Mouse (Mus musculus) hindbrain, embryonic 14.5 days (tissue): ENCODE results near the gene Pxn. TPM values are rescaled to one million over a fixed set of nuclear protein-coding genes. Genes with fewer than 3 reads are reported as not detected.

ENCODE experiments used
- ATAC-seq: fragments of 200-750 bp; cut with Nextera tagmentation; 2 replicates; pipeline ENCODE4 v1.8.0; 2017; ENCODE audit warnings: moderate number of reproducible peaks, mild to moderate bottlenecking, moderate TSS enrichment, moderate library complexity; ENCODE audit not compliant: low FRiP score
- DNase-seq: peaks from one replicate; pipeline ENCODE4 v3.0.0-alpha.2; 2015; ENCODE audit warnings: low spot score
- H3K27ac ChIP-seq: fragments of 300-500 bp; sonication (generic); 2 replicates; pipeline ENCODE4 v1.5.1; 2014; ENCODE audit warnings: mild to moderate bottlenecking, moderate library complexity
- H3K27me3 ChIP-seq: fragments of 300-500 bp; sonication (generic); 2 replicates; pipeline ENCODE4 v1.6.1; 2014; ENCODE audit warnings: mild to moderate bottlenecking, low read length, mixed read lengths; ENCODE audit not compliant: control insufficient read depth, insufficient read depth
- H3K36me3 ChIP-seq: fragments of 300-500 bp; sonication (generic); replicated peaks from 2 replicates; pipeline ENCODE4 v1.6.1; 2014; ENCODE audit not compliant: control insufficient read depth, insufficient read depth
- H3K4me1 ChIP-seq: fragments of 300-500 bp; sonication (generic); replicated peaks from 2 replicates; pipeline ENCODE4 v1.6.1; 2014; ENCODE audit warnings: antibody characterized with exemption, low read length, mixed read lengths; ENCODE audit not compliant: control insufficient read depth, insufficient read depth
- H3K4me2 ChIP-seq: fragments of 300-500 bp; sonication (generic); replicated peaks from 2 replicates; pipeline ENCODE4 v1.6.1; 2014; ENCODE audit warnings: mild to moderate bottlenecking, moderate library complexity
- H3K4me3 ChIP-seq: fragments of 300-500 bp; sonication (generic); replicated peaks from 2 replicates; pipeline ENCODE4 v1.5.1; 2014; ENCODE audit warnings: mild to moderate bottlenecking, low read length
- H3K9ac ChIP-seq: fragments of 300-500 bp; sonication (generic); 2 replicates; pipeline ENCODE4 v1.6.1; 2014
- H3K9me3 ChIP-seq: fragments of 300-500 bp; sonication (generic); 2 replicates; pipeline ENCODE4 v1.6.1; 2016; ENCODE audit warnings: low read length; ENCODE audit not compliant: control insufficient read depth
- WGBS: fragments of 180-500 bp; shearing (Covaris S2); extraction: QIAGEN DNeasy Blood & Tissue Kit; methylation state at CpG from one replicate; pipeline ENCODE4 v1.1.7; 2014; 5-methylcytosine and 5-hydroxymethylcytosine counted together
- polyA plus RNA-seq: library from polyadenylated mRNA; unstranded; fragments of >200 nt; fragmentation: Nextera tagmentation; extraction: Ambion mirVana; gene quantifications from 2 replicates; pipeline ENCODE4 v1.2.1, GENCODE M21; 2014

Gene Pxn
- polyA plus RNA-seq, 1 experiment from 2014 or later: 12.2 TPM

DNA sequence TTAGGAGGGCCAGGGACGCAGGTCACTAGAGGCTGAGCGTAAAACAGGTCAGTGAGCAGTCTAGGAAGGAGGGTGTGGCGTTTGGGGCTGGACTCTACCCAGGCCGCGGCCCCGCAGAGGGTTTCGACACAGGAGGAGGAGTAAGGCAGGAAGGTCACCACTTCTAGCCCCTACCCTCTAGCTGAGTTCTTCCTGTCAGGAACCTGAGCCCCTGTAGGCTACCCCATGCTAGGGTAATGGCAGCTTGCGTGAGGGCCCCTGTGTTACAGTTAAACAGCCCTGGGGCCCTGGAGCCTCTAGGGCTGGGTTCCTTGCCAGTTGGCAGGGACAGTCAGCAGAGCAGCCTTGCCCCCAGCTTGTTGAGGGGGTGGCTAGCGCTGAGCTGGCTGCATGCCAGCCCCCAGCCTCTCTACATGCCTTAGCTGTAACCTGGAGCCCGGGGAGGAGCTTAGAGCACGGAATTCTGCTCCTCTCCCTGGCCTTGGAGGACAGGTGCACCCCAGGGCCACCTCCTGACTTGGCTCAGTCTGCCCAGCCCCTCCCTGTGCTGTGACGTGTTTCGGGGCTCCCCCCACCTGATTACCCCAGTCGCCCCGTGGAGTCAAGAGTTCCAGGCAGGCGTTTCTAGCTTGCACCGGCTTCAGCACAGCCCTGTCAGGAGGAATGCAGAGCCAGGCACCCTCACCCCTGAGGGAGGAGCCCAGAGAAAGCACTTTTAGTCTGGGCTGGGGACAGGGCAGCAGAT lies 37.2 kb downstream of the Pxn start:
- 57% methylated on average over 17 of the region's 17 CpGs for WGBS
- Histone ChIP-seq H3K4me1 (peaks cover 25% of the 10 kb centered on the region), H3K4me2 (no peak overlapping the region; the same call in 1 of the 2 replicates), H3K4me3 (no peak overlapping the region), H3K27me3 (no peaks in the 10 kb centered on the region), H3K36me3 (peaks cover 26% of the 10 kb centered on the region), H3K9me3 (no peaks in the 10 kb centered on the region), H3K27ac (peak overlapping the region; percentile 36; the same call in 1 of the 2 replicates), H3K9ac (no peak overlapping the region)
- ATAC-seq (peak; percentile 76; the same call in 1 of the 2 replicates), DNase-seq (peak; percentile 64)

DNA sequence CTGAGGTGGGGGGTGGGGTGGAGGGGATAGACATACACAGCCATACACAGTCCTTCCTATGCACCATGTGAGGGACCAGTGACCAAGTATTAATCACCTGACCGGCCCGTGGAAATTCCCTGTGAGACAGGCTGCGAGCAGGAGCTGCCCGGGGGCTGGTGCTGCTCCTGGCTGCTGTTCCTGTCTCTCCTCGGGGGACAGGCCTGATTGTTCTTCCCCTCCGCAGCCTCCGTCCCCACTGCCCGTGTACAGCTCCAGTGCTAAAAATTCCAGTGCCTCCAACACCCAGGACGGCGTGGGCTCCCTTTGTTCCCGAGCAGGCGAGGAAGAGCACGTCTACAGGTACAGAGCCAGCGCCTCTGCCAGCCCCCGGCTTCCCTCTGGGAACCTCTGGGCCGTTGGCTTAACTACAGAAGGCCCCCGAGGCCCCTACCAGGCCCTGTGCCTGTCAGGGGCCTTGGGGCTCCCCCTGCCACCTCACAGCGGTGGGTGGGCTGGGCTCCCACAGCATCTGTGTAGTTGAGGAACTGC lies 38.2 kb downstream of the Pxn start:
- H3K4me1 ChIP-seq: peaks cover 25% of the 10 kb centered on the region
- WGBS: 41% methylated on average over 18 of the region's 18 CpGs
- 0 out of 2 replicates have a peak overlapping the region, but pooled peaks have one; percentile 9 for H3K9ac ChIP-seq
- no peak overlapping the region for H3K4me2 ChIP-seq
- no peaks in the 10 kb centered on the region for H3K9me3 ChIP-seq
- H3K4me3 ChIP-seq: no peak overlapping the region
- ATAC-seq (peak; percentile 31; the same call in 1 of the 2 replicates), DNase-seq (no peak)
- peaks cover 35% of the 10 kb centered on the region for H3K36me3 ChIP-seq
- H3K27ac ChIP-seq: no peak overlapping the region
- H3K27me3 ChIP-seq: no peaks in the 10 kb centered on the region

- Histone ChIP-seq H3K9me3 (no peaks in the 10 kb centered on the region), H3K4me1 (peaks cover 25% of the 10 kb centered on the region), H3K4me3 (no peak overlapping the region), H3K27ac (no peak overlapping the region), H3K27me3 (no peaks in the 10 kb centered on the region), H3K36me3 (peaks cover 35% of the 10 kb centered on the region), H3K4me2 (no peak overlapping the region), H3K9ac (no peak overlapping the region)
- ATAC-seq (no peak), DNase-seq (no peak)
- 78% methylated on average over 14 of the region's 14 CpGs for WGBS
Observed at GRCm38 (mm10) chr5:115545636-115546035, 39.2 kb downstream of the Pxn start.

DNA sequence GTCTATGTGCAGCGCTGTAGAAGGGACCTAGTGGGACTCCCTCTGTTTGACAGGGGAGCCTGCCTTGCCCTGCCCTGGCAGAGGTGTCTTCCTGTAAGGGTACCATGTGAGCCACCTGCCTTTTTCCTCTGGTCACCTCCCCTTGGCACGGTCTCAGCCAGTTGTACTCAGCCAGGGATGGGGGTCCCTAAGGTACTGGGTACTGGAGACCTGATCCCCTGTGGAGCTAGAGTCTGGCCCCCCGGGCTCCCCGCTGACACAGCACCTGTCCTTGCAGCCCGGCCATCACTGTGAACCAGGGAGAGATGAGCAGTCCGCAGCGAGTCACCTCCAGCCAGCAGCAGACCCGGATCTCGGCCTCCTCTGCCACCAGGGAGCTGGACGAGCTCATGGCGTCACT lies 40.1 kb downstream of the Pxn start:
- no peak for ATAC-seq
- 61% methylated on average over 11 of the region's 11 CpGs for WGBS
- Histone ChIP-seq H3K9ac (0 out of 2 replicates have a peak overlapping the region, but pooled peaks have one; percentile 16), H3K9me3 (no peaks in the 10 kb centered on the region), H3K4me1 (peaks cover 25% of the 10 kb centered on the region), H3K4me2 (no peak overlapping the region), H3K27ac (no peak overlapping the region), H3K4me3 (no peak overlapping the region), H3K27me3 (no peaks in the 10 kb centered on the region), H3K36me3 (peaks cover 37% of the 10 kb centered on the region)
- DNase-seq: no peak

GRCm38 (mm10) chr5:115547014-115547413 lies 40.5 kb downstream of the Pxn start:
- DNase-seq (no peak), ATAC-seq (no peak)
- H3K27ac ChIP-seq: no peak overlapping the region
- H3K9me3 ChIP-seq: no peaks in the 10 kb centered on the region
- H3K36me3 ChIP-seq: peaks cover 41% of the 10 kb centered on the region
- 0 out of 2 replicates have a peak overlapping the region, but pooled peaks have one; percentile 16 for H3K9ac ChIP-seq
- 49% methylated on average over 6 of the region's 6 CpGs for WGBS
- H3K27me3 ChIP-seq: no peaks in the 10 kb centered on the region
- peaks cover 25% of the 10 kb centered on the region for H3K4me1 ChIP-seq
- no peak overlapping the region for H3K4me3 ChIP-seq
- H3K4me2 ChIP-seq: no peak overlapping the region

GRCm38 (mm10) chr5:115547421-115547820 lies 40.9 kb downstream of the Pxn start:
- no peak for ATAC-seq
- no peak overlapping the region for H3K4me3 ChIP-seq
- H3K36me3 ChIP-seq: peaks cover 43% of the 10 kb centered on the region
- no peaks in the 10 kb centered on the region for H3K9me3 ChIP-seq
- H3K27me3 ChIP-seq: no peaks in the 10 kb centered on the region
- WGBS: 86% methylated on average over 7 of the region's 7 CpGs
- DNase-seq: no peak
- 0 out of 2 replicates have a peak overlapping the region, but pooled peaks have one; percentile 16 for H3K9ac ChIP-seq
- H3K4me1 ChIP-seq: peaks cover 25% of the 10 kb centered on the region
- H3K27ac ChIP-seq: peak overlapping the region; percentile 36; the same call in 1 of the 2 replicates
- H3K4me2 ChIP-seq: no peak overlapping the region

- peaks cover 53% of the 10 kb centered on the region for H3K36me3 ChIP-seq
- 94% methylated on average over 18 of the region's 18 CpGs for WGBS
Observed at GRCm38 (mm10) chr5:115548501-115549285, 42.2 kb downstream of the Pxn start.

DNA sequence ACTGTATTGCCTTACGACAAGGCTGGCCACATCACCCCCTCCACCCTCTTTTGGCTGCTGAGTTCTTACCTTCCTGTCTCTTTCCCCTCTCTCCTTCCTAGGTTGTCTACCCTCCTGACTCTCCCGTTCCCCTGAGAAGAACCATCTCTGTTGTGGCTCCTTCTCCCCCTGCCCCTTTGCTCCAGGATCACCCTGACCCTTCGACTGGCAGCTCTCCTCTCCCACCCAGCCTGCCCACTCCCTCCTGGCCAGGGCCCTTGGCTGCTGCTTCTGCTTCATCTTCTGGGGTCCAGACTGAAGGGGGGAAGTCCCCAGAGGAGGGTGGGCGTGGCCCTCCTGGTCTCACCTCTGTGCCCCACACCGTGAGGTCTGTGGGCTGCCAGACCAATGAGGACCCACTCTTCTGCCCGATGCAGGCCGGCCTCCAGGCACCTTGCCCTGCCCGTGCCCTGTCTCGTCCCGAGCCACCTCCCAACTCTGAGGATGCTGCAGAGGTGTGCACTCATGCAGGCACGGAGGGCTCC lies 44.1 kb downstream of the Pxn start:
- no peak overlapping the region for H3K9ac ChIP-seq
- 91% methylated on average over 11 of the region's 11 CpGs for WGBS

More at GRCm38 (mm10) chr5:115548501-115549285, 42.2 kb downstream of the Pxn start:
- no peak overlapping the region for H3K4me3 ChIP-seq
- peaks cover 13% of the 10 kb centered on the region for H3K4me1 ChIP-seq
- no peak overlapping the region for H3K4me2 ChIP-seq
- H3K9ac ChIP-seq: no peak overlapping the region
- no peaks in the 10 kb centered on the region for H3K27me3 ChIP-seq
- DNase-seq: no peak
- no peak for ATAC-seq
- no peak overlapping the region for H3K27ac ChIP-seq
- H3K9me3 ChIP-seq: no peaks in the 10 kb centered on the region

DNA sequence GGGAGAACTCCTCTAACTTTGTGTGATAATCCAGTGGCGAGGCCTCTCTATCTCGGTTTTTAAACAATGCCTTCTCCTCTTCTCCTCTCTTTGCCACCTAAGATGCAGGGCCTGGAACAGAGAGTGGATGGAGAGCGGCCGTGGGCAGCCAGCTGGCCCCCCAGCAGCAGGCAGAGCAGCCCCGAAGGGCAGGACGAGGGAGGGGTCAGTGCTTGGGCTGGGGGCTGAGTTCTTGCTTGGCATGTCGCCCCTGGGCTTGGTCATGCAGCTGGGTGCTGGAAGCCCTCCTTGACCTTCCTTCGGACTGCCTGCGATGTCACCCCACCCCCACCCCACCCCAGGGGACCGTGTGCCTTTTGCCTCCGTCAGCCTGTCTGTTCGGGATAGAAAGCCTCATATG lies 44.9 kb downstream of the Pxn start:
- H3K4me3 ChIP-seq: no peak overlapping the region
- ATAC-seq (no peak), DNase-seq (no peak)
- no peaks in the 10 kb centered on the region for H3K27me3 ChIP-seq
- H3K9ac ChIP-seq: no peak overlapping the region
- no peak overlapping the region for H3K4me2 ChIP-seq
- no peaks in the 10 kb centered on the region for H3K9me3 ChIP-seq
- no peak overlapping the region for H3K27ac ChIP-seq
- no peaks in the 10 kb centered on the region for H3K4me1 ChIP-seq
- peaks cover 55% of the 10 kb centered on the region for H3K36me3 ChIP-seq
- WGBS: 75% methylated on average over 12 of the region's 12 CpGs

More for the DNA sequence above, 44.1 kb downstream of the Pxn start:
- Histone ChIP-seq H3K27me3 (no peaks in the 10 kb centered on the region), H3K36me3 (peaks cover 55% of the 10 kb centered on the region), H3K4me2 (no peak overlapping the region), H3K4me3 (no peak overlapping the region), H3K9me3 (no peaks in the 10 kb centered on the region), H3K27ac (no peak overlapping the region), H3K4me1 (no peaks in the 10 kb centered on the region)
- DNase-seq (no peak), ATAC-seq (no peak)
